Mouse (Mus musculus) megakaryocyte, embryonic 14.5 days (primary cell): ENCODE measurements around the gene Mef2c.

ENCODE experiments used
- FLI1 ChIP-seq: IDR thresholded peaks from 2 replicates; pipeline ENCODE4 v1.6.1; 2012; ENCODE audit warnings: low read length, inconsistent platforms, mixed read lengths
- GATA1 ChIP-seq: IDR thresholded peaks from 3 replicates; pipeline ENCODE4 v1.6.1; 2012; ENCODE audit warnings: mixed read lengths, low read length, inconsistent platforms, borderline replicate concordance

GRCm38 (mm10) chr13:83571973-83572447 is 68.2 kb downstream of the Mef2c start:
- no peak for TF ChIP-seq GATA1
- no peak for TF ChIP-seq FLI1
